8 mouse cellular contexts compared by ENCODE assay signal in genomic region chr7:114414421-114415335, GRCm38 (mm10). TPM values are rescaled to one million over a fixed set of nuclear protein-coding genes. Genes with fewer than 3 reads are reported as not detected.
DNase-seq lines count a peak whose midpoint lies in the region; ATAC-seq lines count a peak whose summit lies in the region.

Gene Pde3b (plus strand): TSS chr7:114415281.

- peak within 1 kb of the TSS; percentile 91 for H3K4me3 ChIP-seq in limb, embryonic 12.5 days (replicated peaks)
- peak within 1 kb of the TSS; percentile 94 for H3K4me3 ChIP-seq in midbrain, embryonic 12.5 days

- WGBS in limb, embryonic 12.5 days, result 2% methylated on average over 56 of the region's 70 CpGs
- WGBS in midbrain, embryonic 12.5 days, result 1% methylated on average over 48 of the region's 70 CpGs

- H3K4me2 ChIP-seq in limb, embryonic 12.5 days, result peak within 1 kb of the TSS; percentile 89
- H3K4me2 ChIP-seq in midbrain, embryonic 12.5 days (replicated peaks), result peak within 1 kb of the TSS; percentile 78

- peak; percentile 82 for DNase-seq in embryo, embryonic 10 days (ENCODE audit: low spot score)
- no peak for DNase-seq in embryo, embryonic 9.5 days (ENCODE audit: extremely low spot score)
- DNase-seq in embryo, embryonic 11.5 days (ENCODE audit: low read depth, low spot score), result peak; percentile 57
- peak; percentile 67 to 71 for DNase-seq in heart, adult 18-20 months
- peak; percentile 62 for DNase-seq in kidney, adult 18-20 months
- DNase-seq in spleen, postnatal 10 days (ENCODE audit: low spot score in 2 of 2), result peak; percentile 34 to 67

- ATAC-seq in limb, embryonic 12.5 days (ENCODE audit: insufficient number of reproducible peaks, insufficient read depth, low FRiP score, low TSS enrichment, low read depth), result peak; percentile 73
- peak; percentile 89 for ATAC-seq in midbrain, embryonic 12.5 days (ENCODE audit: low FRiP score, low read depth)

- H3K27ac ChIP-seq in limb, embryonic 12.5 days, result peak within 1 kb of the TSS; percentile 91
- H3K27ac ChIP-seq in midbrain, embryonic 12.5 days (replicated peaks), result peak within 1 kb of the TSS; percentile 94

- peaks cover 18% of the 10 kb centered on the region for H3K4me1 ChIP-seq in limb, embryonic 12.5 days (replicated peaks)
- peaks cover 19% of the 10 kb centered on the region for H3K4me1 ChIP-seq in midbrain, embryonic 12.5 days

- no peaks in the 10 kb centered on the region for H3K27me3 ChIP-seq in limb, embryonic 12.5 days
- H3K27me3 ChIP-seq in midbrain, embryonic 12.5 days, result no peaks in the 10 kb centered on the region

- H3K36me3 ChIP-seq in limb, embryonic 12.5 days, result no peaks in the 10 kb centered on the region
- no peaks in the 10 kb centered on the region for H3K36me3 ChIP-seq in midbrain, embryonic 12.5 days

- H3K9ac ChIP-seq in limb, embryonic 12.5 days (replicated peaks), result peak within 1 kb of the TSS; percentile 91
- peak within 1 kb of the TSS; percentile 96 for H3K9ac ChIP-seq in midbrain, embryonic 12.5 days (replicated peaks)

- H3K9me3 ChIP-seq in limb, embryonic 12.5 days, result no peaks in the 10 kb centered on the region
- no peaks in the 10 kb centered on the region for H3K9me3 ChIP-seq in midbrain, embryonic 12.5 days

RNA-seq across cellular contexts. Expression of gene Pde3b, which starts in this region (rescaled TPM):
- 10 to 100 TPM in 1 of 2 experiments, 1 to 10 TPM in 1; 4.7 to 10.1 TPM for total RNA-seq in heart, adult 18-20 months (2021)
- 8.9 and 9.0 TPM in 2 replicates for polyA plus RNA-seq in limb, embryonic 12.5 days (2016; fragmentation: Nextera tagmentation; extraction: Ambion mirVana)
- polyA plus RNA-seq in midbrain, embryonic 12.5 days (2016; fragmentation: Nextera tagmentation; extraction: Ambion mirVana), result 9.9 and 12.1 TPM in 2 replicates
